Mouse (Mus musculus): ENCODE data around the gene Zfp653. TPM values are rescaled to one million over a fixed set of nuclear protein-coding genes. Genes with fewer than 3 reads are reported as not detected.

Gene Zfp653
- polyA plus RNA-seq (2012; rRNA removed): 8.6 and 10.0 TPM in 2 replicates

- WGBS: under 1% methylated on average over 79 of the region's 87 CpGs
- DNase-seq (ENCODE audit: low read depth, low spot score): peak; percentile 84
These were observed at the start of gene Zfp653, which contains the start of gene Gm49318 for GRCm38 (mm10) chr9:22070791-22071573. Zfp653 (minus strand) TSS chr9:22071376. Gm49318 (minus strand) TSS chr9:22071259.

- no peak for DNase-seq (ENCODE audit: low read depth, low spot score)
- 91% methylated on average over 4 of the region's 4 CpGs for WGBS
These were observed 48.4 kb upstream of the Zfp653 start for GRCm38 (mm10) chr9:22119543-22119942.

- DNase-seq (ENCODE audit: low read depth, low spot score): peak; percentile 57
- WGBS: 29% methylated on average over 10 of the region's 10 CpGs
These were observed 46.7 kb upstream of the Zfp653 start for GRCm38 (mm10) chr9:22117754-22118456.

GRCm38 (mm10) chr9:22116740-22117426 is 45.7 kb upstream of the Zfp653 start, which contains the start of gene Elof1:
Elof1 (minus strand) TSS chr9:22117172.
- under 1% methylated on average over 52 of the region's 52 CpGs for WGBS
- peak; percentile 91 for DNase-seq (ENCODE audit: low read depth, low spot score)

GRCm38 (mm10) chr9:22116086-22116485 is 44.9 kb upstream of the Zfp653 start:
- DNase-seq (ENCODE audit: low read depth, low spot score): no peak
- WGBS: 8% methylated on average over 15 of the region's 15 CpGs

GRCm38 (mm10) chr9:22115635-22116034 is 44.5 kb upstream of the Zfp653 start:
- WGBS: 74% methylated on average over 4 of the region's 4 CpGs
- DNase-seq (ENCODE audit: low read depth, low spot score): no peak

GRCm38 (mm10) chr9:22108194-22108593 is 37.0 kb upstream of the Zfp653 start:
- WGBS: 88% methylated on average over 9 of the region's 9 CpGs
- DNase-seq (ENCODE audit: low read depth, low spot score): no peak

GRCm38 (mm10) chr9:22099922-22100321 is 28.7 kb upstream of the Zfp653 start:
- DNase-seq (ENCODE audit: low read depth, low spot score): no peak
- 6% methylated on average over 18 of the region's 18 CpGs for WGBS

- 10% methylated on average over 14 of the region's 14 CpGs for WGBS
- DNase-seq (ENCODE audit: low read depth, low spot score): no peak
These were observed 28.0 kb upstream of the Zfp653 start, which contains the start of gene Cnn1 for GRCm38 (mm10) chr9:22098993-22099696. Cnn1 (plus strand) TSS chr9:22099216.

- WGBS: 1% methylated on average over 24 of the region's 24 CpGs
- DNase-seq (ENCODE audit: low read depth, low spot score): no peak
These were observed 24.7 kb upstream of the Zfp653 start for GRCm38 (mm10) chr9:22095854-22096307.

- no peak for DNase-seq (ENCODE audit: low read depth, low spot score)
- WGBS: 62% methylated on average over 6 of the region's 6 CpGs
These were observed 21.6 kb upstream of the Zfp653 start for GRCm38 (mm10) chr9:22092746-22093145.

GRCm38 (mm10) chr9:22089986-22090385 is 18.8 kb upstream of the Zfp653 start:
- no peak for DNase-seq (ENCODE audit: low read depth, low spot score)
- 75% methylated on average over 7 of the region's 7 CpGs for WGBS

- DNase-seq (ENCODE audit: low read depth, low spot score): no peak
- WGBS: 98% methylated on average over 7 of the region's 7 CpGs
These were observed 18.1 kb upstream of the Zfp653 start for GRCm38 (mm10) chr9:22089281-22089680.

- WGBS: 85% methylated on average over 2 of the region's 2 CpGs
- no peak for DNase-seq (ENCODE audit: low read depth, low spot score)
These were observed 15.9 kb upstream of the Zfp653 start for GRCm38 (mm10) chr9:22087034-22087618.

GRCm38 (mm10) chr9:22086012-22086411 is 14.8 kb upstream of the Zfp653 start:
- DNase-seq (ENCODE audit: low read depth, low spot score): no peak
- 66% methylated on average over 6 of the region's 6 CpGs for WGBS

GRCm38 (mm10) chr9:22085022-22085834 is 14.1 kb upstream of the Zfp653 start, which contains the start of gene Ecsit:
Ecsit (minus strand) TSS chr9:22085438.
- WGBS: under 1% methylated on average over 48 of the region's 48 CpGs
- DNase-seq (ENCODE audit: low read depth, low spot score): peak; percentile 96

GRCm38 (mm10) chr9:22084667-22085021 is 13.5 kb upstream of the Zfp653 start:
- WGBS: 10% methylated on average over 4 of the region's 4 CpGs
- no peak for DNase-seq (ENCODE audit: low read depth, low spot score)

- WGBS: 95% methylated on average over 23 of the region's 23 CpGs
- DNase-seq (ENCODE audit: low read depth, low spot score): no peak
These were observed 5.0 kb upstream of the Zfp653 start for GRCm38 (mm10) chr9:22076223-22076622.

All from large intestine, adult 2 months (tissue).